Mouse (Mus musculus) gastrocnemius, postnatal 25 days (tissue): ENCODE measurements at regions not wholly inside any gene's neighbourhood (a gene's known extent, or its start where the extent isn't known, plus 50 kb on each side); places are given as distances from the start of the nearest gene placed in this dataset.

Source experiments
- DNase-seq: peaks from one replicate; pipeline ENCODE4 v3.0.0; 2022

GRCm38 (mm10) chr12:58443007-58443406 is 173.9 kb upstream of the Clec14a start:
- DNase-seq, result no peak

- DNase-seq, result no peak
Observed at GRCm38 (mm10) chr12:58441962-58442361, 172.9 kb upstream of the Clec14a start.

- DNase-seq, result no peak
Observed at GRCm38 (mm10) chr12:58440666-58441065, 171.6 kb upstream of the Clec14a start.

GRCm38 (mm10) chr12:58437031-58437430 is 167.9 kb upstream of the Clec14a start:
- DNase-seq, result no peak

- DNase-seq, result no peak
Observed at GRCm38 (mm10) chr12:58434504-58434903, 165.4 kb upstream of the Clec14a start.

- DNase-seq, result no peak
Observed at GRCm38 (mm10) chr12:58429929-58430328, 160.8 kb upstream of the Clec14a start.

GRCm38 (mm10) chr12:58426758-58427157 is 157.7 kb upstream of the Clec14a start:
- no peak for DNase-seq

GRCm38 (mm10) chr12:58425961-58426360 is 156.9 kb upstream of the Clec14a start:
- DNase-seq, result peak; percentile 6

GRCm38 (mm10) chr12:58423581-58423980 is 154.5 kb upstream of the Clec14a start:
- no peak for DNase-seq

- DNase-seq, result no peak
Observed at GRCm38 (mm10) chr12:58401904-58402303, 132.8 kb upstream of the Clec14a start.

GRCm38 (mm10) chr12:58360258-58360657 is 91.2 kb upstream of the Clec14a start:
- DNase-seq, result no peak

GRCm38 (mm10) chr12:58334163-58334562 is 65.1 kb upstream of the Clec14a start:
- DNase-seq, result no peak

GRCm38 (mm10) chr12:58329913-58330312 is 60.8 kb upstream of the Clec14a start:
- no peak for DNase-seq

- no peak for DNase-seq
Observed at GRCm38 (mm10) chr12:58323953-58324352, 54.9 kb upstream of the Clec14a start.
